Mouse (Mus musculus) CH12.LX (cell line): ENCODE measurements around the gene Lbh. TPM values are rescaled to one million over a fixed set of nuclear protein-coding genes. Genes with fewer than 3 reads are reported as not detected.

Experiments used
- DNase-seq: peaks from one replicate; pipeline ENCODE4 v3.0.0-alpha.2; 2013; ENCODE audit errors: extremely low read depth
- H3K27ac ChIP-seq: 2 replicates; pipeline ENCODE4 v1.5.1; 2012; ENCODE audit warnings: low read depth, mild to moderate bottlenecking, control low read depth, moderate library complexity; ENCODE audit not compliant: insufficient read depth
- H3K27me3 ChIP-seq: replicated peaks from 2 replicates; pipeline ENCODE3; 2012; ENCODE audit warnings: inconsistent platforms
- H3K36me3 ChIP-seq, 2 experiments: replicated peaks in 1 of 2; 2 replicates each; pipeline versions ENCODE3 to v1.6.1; 2012; ENCODE audit warnings: inconsistent platforms in 1 of 2, low read length in 1 of 2, mild to moderate bottlenecking in 1 of 2, mixed read lengths in 1 of 2, moderate library complexity in 1 of 2; ENCODE audit not compliant: control insufficient read depth in 1 of 2, insufficient read depth in 1 of 2
- H3K4me1 ChIP-seq, 2 experiments: 2 replicates each; pipeline ENCODE4 v1.6.1; 2012; ENCODE audit warnings: inconsistent platforms in 1 of 2, moderate library complexity in 1 of 2; ENCODE audit not compliant: insufficient read depth in 2 of 2, control insufficient read depth in 1 of 2
- H3K4me2 ChIP-seq: 2 replicates; pipeline ENCODE4 v1.6.1; 2012; ENCODE audit warnings: low read depth, mild to moderate bottlenecking, control low read depth; ENCODE audit not compliant: poor library complexity, insufficient read depth, severe bottlenecking
- H3K4me3 ChIP-seq, 3 experiments: fragments of 150-350 bp in 1 of 3; sonication (generic) in 1 of 3; replicated peaks in 1 of 3; 2 replicates each; pipeline versions ENCODE3 to v1.5.1; 2011 to 2012; ENCODE audit warnings: low read depth in 2 of 3, low read length in 2 of 3, mild to moderate bottlenecking in 2 of 3, moderate library complexity in 2 of 3, control low read depth in 1 of 3, improper control_type of control experiment in 1 of 3, inconsistent platforms in 1 of 3, mixed read lengths in 1 of 3; ENCODE audit not compliant: poor library complexity in 1 of 3
- H3K79me2 ChIP-seq: replicated peaks from 2 replicates; pipeline ENCODE4 v1.6.1; 2012; ENCODE audit warnings: mild to moderate bottlenecking, moderate library complexity; ENCODE audit not compliant: control insufficient read depth, poor library complexity, insufficient read depth, severe bottlenecking; ENCODE audit errors: extremely low read depth
- H3K9ac ChIP-seq: 2 replicates; pipeline ENCODE4 v1.6.1; 2012; ENCODE audit warnings: low read depth, mild to moderate bottlenecking, control low read depth, moderate library complexity; ENCODE audit not compliant: insufficient read depth
- H3K9me3 ChIP-seq: replicated peaks from 2 replicates; pipeline ENCODE3; 2012; ENCODE audit warnings: low read length, inconsistent platforms, mixed read lengths
- EP300 ChIP-seq: IDR thresholded peaks from 2 replicates; pipeline ENCODE4 v1.6.1; 2011; ENCODE audit warnings: low read length, improper control_type of control experiment
- GABPA ChIP-seq: IDR thresholded peaks from 2 replicates; pipeline ENCODE4 v1.6.1; 2012; ENCODE audit warnings: low read depth, low read length, improper control_type of control experiment, inconsistent platforms; ENCODE audit not compliant: insufficient replicate concordance
- IRF4 ChIP-seq: IDR thresholded peaks from 2 replicates; pipeline ENCODE4 v1.6.1; 2014; ENCODE audit warnings: low read depth, mild to moderate bottlenecking, inconsistent platforms, low read length, improper control_type of control experiment
- MAFK ChIP-seq: IDR thresholded peaks from 2 replicates; pipeline ENCODE4 v1.6.1; 2011; ENCODE audit warnings: low read length, improper control_type of control experiment; ENCODE audit not compliant: insufficient replicate concordance
- MAX ChIP-seq: IDR thresholded peaks from 2 replicates; pipeline ENCODE4 v1.6.1; 2011; ENCODE audit warnings: low read length, improper control_type of control experiment
- PAX5 ChIP-seq: IDR thresholded peaks from 2 replicates; pipeline ENCODE4 v1.6.1; 2012; ENCODE audit warnings: low read length, inconsistent platforms, mixed read lengths
- POLR2AphosphoS2 ChIP-seq: IDR thresholded peaks from 2 replicates; pipeline ENCODE4 v1.6.1; 2011; ENCODE audit warnings: low read depth, low read length, improper control_type of control experiment
- SMC3 ChIP-seq: IDR thresholded peaks from 2 replicates; pipeline ENCODE4 v1.6.1; 2011; ENCODE audit warnings: low read depth, low read length, improper control_type of control experiment
- TBP ChIP-seq: conservative IDR thresholded peaks from 2 replicates; pipeline ENCODE4 v1.6.1; 2011; ENCODE audit warnings: low read depth, low read length, improper control_type of control experiment
- USF2 ChIP-seq: conservative IDR thresholded peaks from 2 replicates; pipeline ENCODE4 v1.6.1; 2011; ENCODE audit warnings: low read depth, low read length, improper control_type of control experiment
- ZC3H11A ChIP-seq: IDR thresholded peaks from 2 replicates; pipeline ENCODE4 v1.6.1; 2012; ENCODE audit warnings: low read depth, mild to moderate bottlenecking, inconsistent platforms, low read length, improper control_type of control experiment
- ZKSCAN1 ChIP-seq: IDR thresholded peaks from 2 replicates; pipeline ENCODE4 v1.6.1; 2012; ENCODE audit warnings: low read depth, inconsistent platforms, low read length, improper control_type of control experiment, borderline replicate concordance
- ZMIZ1 ChIP-seq: IDR thresholded peaks from 2 replicates; pipeline ENCODE4 v1.6.1; 2012; ENCODE audit warnings: low read depth, mild to moderate bottlenecking, inconsistent platforms, low read length, improper control_type of control experiment
- ZNF384 ChIP-seq: IDR thresholded peaks from 2 replicates; pipeline ENCODE4 v1.6.1; 2012; ENCODE audit warnings: low read depth, low read length, improper control_type of control experiment, inconsistent platforms
- dilution Hi-C: fragments of 300-500 bp; cut with MboI; formaldehyde crosslinking; loops from 2 replicates; pipeline ENCODE4 v1.14.3; 2020; ENCODE audit warnings: low sequenced_read_pairs; ENCODE audit not compliant: extremely low pct_unique_long_range_greater_than_20kb, extremely low pct_ligation_motif_present
- in situ Hi-C: fragments of 300-500 bp; cut with MboI; formaldehyde crosslinking; loops from 3 replicates; pipeline ENCODE4 v1.14.3; 2019; ENCODE audit warnings: low sequenced_read_pairs, low pct_ligation_motif_present, low pct_unique_long_range_greater_than_20kb, mixed read lengths
- polyA plus RNA-seq: library from polyadenylated mRNA; unstranded; fragments of >175 nt; gene quantifications from 2 replicates; pipeline ENCODE4 v1.2.1, GENCODE M21; 2012; ENCODE audit warnings: low read depth; ENCODE audit not compliant: insufficient read length
- total RNA-seq, 2 experiments: library from RNA; depleted of rRNA; stranded (reverse); fragments of 300-350 nt in 1 of 2; fragments of >200 nt in 1 of 2; gene quantifications; 2 replicates each; pipeline ENCODE4 v1.2.3; 2012 to 2014

The Lbh gene
- total and polyA plus RNA-seq, 3 experiments = 14.4 to 30.0 (median 16.7) TPM

DNA sequence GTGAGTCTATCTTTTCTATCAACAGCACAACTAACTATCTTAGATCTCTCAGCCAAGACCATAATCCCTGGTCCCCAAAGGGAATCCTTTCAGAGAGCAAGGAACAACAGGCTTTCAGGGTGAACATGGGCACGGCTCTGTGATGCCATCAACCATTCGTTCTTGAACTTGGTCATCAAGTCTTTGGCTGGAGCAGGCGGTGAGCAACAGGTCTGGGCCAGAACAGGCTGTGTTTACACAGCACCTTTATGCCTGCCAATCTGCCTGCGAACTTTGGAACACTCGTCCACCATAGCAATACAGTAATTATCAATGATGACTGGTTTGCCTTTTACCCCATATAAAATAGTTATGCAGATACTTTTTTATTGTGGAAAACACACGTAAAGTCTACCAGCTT, 38.9 kb downstream of the Lbh start:
- H3K4me1 ChIP-seq = peaks cover 19 to 45% of the 10 kb centered on the region in 2 experiments
- no peak overlapping the region for H3K9ac ChIP-seq
- H3K27me3 ChIP-seq = no peaks in the 10 kb centered on the region
- H3K79me2 ChIP-seq = no peaks in the 10 kb centered on the region
- DNase-seq = no peak
- in situ Hi-C loops = no loop called here
- H3K9me3 ChIP-seq = no peaks in the 10 kb centered on the region
- no peaks in the 10 kb centered on the region for H3K36me3 ChIP-seq
- TF ChIP-seq GABPA = no peak
- no peak for TF ChIP-seq USF2
- no peak for TF ChIP-seq ZC3H11A
- no peak for TF ChIP-seq MAFK
- TF ChIP-seq EP300 = no peak
- no peak for TF ChIP-seq SMC3
- dilution Hi-C loops = no loop called here
- H3K27ac ChIP-seq = no peak overlapping the region
- no peak overlapping the region for H3K4me2 ChIP-seq
- no peak overlapping the region for H3K4me3 ChIP-seq

DNA sequence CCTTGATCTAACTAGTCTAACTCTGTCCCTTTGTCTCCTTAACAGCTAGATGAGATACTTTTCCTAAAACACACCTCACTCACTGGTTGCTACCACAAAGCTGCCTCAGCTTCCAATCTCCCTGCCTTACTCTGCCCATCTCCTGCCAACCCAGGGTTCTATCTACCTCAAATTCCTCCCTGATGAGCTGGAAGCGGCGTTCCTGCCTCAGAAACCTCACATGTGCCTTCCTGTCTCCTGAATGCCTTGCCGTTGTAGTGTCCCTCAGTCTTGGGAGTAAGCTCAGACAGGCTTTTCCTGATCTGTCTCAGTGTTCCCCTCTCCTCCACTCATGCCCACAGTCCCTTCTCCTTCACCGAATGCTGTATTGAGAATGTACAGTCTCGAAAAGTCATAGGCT, 40.8 kb downstream of the Lbh start:
- no peak for TF ChIP-seq POLR2AphosphoS2
- TF ChIP-seq ZNF384 = no peak
- TF ChIP-seq IRF4 = no peak
- no peak for TF ChIP-seq TBP
- no peak for TF ChIP-seq ZKSCAN1
- no peak for TF ChIP-seq MAX
- DNase-seq = no peak
- Histone ChIP-seq H3K4me1 (peaks cover 22 to 41% of the 10 kb centered on the region in 2 experiments), H3K4me3 (no peak overlapping the region), H3K36me3 (no peaks in the 10 kb centered on the region), H3K79me2 (no peaks in the 10 kb centered on the region), H3K9me3 (peaks cover 2% of the 10 kb centered on the region), H3K27me3 (no peaks in the 10 kb centered on the region), H3K27ac (no peak overlapping the region), H3K9ac (no peak overlapping the region), H3K4me2 (no peak overlapping the region)
- dilution Hi-C loops (no loop called here), in situ Hi-C loops (no loop called here)

DNA sequence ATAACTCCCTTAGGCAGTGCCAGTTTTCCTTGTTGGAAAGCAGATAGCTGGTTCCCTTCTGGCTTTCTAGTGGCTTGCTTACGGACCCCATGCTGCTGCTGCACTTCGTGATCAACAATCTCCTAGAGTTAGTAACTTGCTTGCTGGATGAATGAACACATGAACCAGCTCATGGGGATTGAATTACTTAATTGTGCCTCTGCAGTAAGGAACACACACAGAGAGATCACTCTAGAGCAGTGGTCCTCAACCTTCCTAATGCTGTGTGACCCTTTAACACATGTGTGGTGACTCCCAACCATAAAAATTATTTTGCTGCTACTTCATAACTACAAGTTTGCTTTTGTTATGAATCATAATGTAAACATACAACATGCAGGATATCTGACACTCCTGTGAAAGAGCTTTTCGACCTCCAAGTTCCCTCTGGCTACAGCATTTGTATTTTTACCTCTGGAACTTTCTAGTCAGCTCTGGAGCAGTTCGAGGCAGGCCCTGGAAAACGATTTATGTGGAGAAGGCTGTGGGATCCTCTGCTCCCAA, 41.5 kb downstream of the Lbh start:
- Histone ChIP-seq H3K9ac (no peak overlapping the region), H3K27me3 (no peaks in the 10 kb centered on the region), H3K4me2 (no peak overlapping the region), H3K4me3 (no peak overlapping the region), H3K27ac (no peak overlapping the region), H3K4me1 (peaks cover 22 to 40% of the 10 kb centered on the region in 2 experiments), H3K9me3 (peaks cover 2% of the 10 kb centered on the region), H3K79me2 (no peaks in the 10 kb centered on the region), H3K36me3 (no peaks in the 10 kb centered on the region)
- DNase-seq = no peak
- in situ Hi-C loops = no loop called here
- no peak for TF ChIP-seq PAX5
- no peak for TF ChIP-seq ZMIZ1
- dilution Hi-C loops = no loop called here
